Mouse (Mus musculus) embryo, embryonic 10 days (tissue): ENCODE measurements around the gene Enpp5.

Experiments
- DNase-seq: peaks from one replicate; pipeline ENCODE4 v3.0.0-alpha.2; 2015; ENCODE audit warnings: low spot score

The Enpp5 gene

DNA sequence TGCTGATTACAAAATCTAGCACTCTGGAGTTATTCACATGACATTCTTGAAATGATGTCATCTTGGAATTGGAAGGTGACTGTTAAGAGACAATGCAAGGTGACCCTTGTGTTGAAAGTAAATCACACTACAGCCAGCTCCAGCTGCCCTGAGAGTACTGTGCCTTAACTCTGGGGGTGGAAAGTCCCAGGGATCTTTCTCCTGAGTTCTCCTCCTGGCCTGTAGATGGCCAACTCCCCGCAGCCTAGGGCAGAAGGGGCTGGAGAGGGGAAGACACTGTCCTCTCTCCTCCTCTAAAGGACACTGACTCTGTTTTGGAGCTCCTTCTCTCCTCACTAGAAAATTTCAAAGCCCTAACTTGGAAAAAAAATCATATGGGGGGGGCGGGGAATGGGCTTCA, 12.9 kb downstream of the Enpp5 start:
- no peak for DNase-seq

DNA sequence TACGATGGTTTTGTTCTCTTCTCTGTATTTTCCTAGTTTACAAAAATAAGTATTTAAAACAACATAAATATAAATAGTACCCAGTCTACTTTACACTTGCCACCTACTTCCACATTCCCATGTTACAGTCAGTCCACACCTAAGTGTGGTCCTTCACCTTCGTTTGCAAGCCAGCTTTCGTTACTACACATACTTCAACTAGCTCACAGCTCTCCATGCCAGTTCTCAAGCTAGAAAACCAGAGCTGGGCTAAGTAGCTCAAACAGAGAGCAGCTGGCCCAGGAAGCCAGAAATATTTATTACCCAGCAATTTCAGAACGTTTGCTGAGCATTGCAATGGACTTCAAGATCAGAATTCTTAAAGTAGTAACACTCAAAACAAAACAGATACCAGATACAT, 21.9 kb downstream of the Enpp5 start:
- no peak for DNase-seq

DNA sequence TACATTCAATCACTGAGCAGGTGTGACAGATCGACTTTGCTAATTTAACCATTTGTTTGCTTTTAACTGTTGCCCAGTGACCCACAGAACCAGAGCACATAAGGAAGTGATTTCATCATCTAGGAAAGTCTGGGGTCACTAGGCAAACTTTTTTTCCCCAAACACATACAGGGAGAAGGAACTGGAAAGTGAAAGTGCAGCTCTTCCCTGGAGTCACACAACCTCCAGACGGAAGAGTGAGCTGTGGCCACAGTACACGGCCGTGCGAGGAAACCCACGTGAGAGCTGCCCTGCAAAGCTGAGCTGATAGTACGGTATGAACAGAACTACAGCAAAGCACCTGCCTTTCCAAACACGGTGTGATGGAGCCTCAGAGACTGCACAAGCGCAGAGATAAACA, 22.3 kb downstream of the Enpp5 start:
- DNase-seq: no peak

DNA sequence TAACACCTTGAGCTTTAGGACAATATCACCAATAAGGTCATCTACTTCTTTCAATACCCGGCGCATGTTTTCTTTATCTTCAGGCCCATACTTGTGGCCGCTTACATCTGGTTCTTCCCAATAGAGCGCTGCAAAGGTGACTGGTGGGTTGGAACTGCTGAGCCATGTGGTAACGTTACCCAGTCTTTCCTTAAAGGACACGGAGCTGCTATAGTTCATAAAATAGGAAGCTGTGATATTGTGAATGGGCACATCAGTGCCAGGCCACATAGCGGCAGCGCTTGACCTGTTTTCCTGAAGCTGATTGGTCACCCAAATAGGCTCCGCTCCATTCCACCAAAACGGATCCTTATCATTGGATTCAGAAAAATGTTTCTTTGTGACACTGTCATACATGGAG, 23.3 kb downstream of the Enpp5 start:
- DNase-seq: no peak

DNA sequence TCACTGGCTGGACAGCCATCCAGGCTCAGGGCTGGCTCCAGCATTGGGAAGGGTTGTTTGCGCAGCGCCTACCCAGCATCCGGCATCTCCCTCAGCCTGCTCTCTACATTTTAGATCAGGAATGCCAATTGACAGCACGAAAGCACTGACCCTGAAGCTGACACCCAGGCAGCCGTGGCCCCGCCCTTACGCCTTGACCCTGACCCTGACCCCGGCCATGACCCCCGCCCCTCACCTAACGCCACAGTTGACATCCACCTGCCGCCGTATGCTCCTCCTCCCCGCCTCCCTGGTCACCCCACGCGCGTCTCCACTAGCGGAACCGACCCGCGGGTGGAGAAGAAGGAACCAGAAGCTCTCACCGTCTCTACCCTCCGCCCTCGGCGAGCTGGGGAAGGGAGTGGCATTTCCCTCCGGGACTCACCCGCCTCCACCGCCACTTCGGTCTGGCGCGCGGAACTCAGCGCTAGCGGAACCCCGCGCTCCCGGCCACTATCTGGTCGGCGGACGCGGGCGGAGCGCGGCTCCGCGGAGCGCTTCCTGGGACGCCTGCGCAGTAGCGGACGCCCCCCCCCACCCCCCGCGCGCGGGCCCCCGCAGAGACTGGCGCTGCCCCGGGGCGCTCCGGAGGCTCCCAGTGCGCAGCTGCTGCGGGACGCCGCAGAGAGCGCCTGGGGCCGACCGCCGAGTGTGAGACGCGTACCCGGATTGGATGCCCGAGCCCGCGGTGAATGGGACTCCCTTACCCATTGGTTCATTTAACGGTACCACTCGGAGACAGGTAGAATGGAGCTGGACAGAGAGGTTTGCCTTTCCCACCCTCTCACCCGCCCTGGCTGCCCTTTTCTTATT, 26.9 kb downstream of the Enpp5 start, which contains the start of gene Enpp4:
TSS of gene Enpp4 (minus strand) at position 523 of the 852 bp plus-strand sequence.
- peak; percentile 83 for DNase-seq

DNA sequence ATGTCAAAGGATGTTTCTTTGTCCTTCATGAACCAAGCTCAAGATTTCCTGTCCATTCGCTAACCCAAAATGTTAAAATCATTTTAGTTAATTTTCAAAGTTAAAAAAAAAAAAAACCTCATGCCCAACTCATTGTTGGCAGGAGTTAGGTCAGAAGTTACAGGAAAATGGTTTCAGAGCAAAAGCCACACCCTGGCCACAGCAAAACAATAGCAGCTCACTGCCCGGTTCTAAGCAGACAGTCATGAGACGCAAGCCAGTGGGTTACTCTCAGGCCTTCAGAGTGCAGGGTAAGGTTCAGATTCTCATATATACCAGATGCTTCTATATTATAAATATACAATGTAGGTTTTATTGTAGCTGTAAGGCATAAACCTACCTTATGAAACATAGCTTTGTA, 29.7 kb downstream of the Enpp5 start:
- no peak for DNase-seq

DNA sequence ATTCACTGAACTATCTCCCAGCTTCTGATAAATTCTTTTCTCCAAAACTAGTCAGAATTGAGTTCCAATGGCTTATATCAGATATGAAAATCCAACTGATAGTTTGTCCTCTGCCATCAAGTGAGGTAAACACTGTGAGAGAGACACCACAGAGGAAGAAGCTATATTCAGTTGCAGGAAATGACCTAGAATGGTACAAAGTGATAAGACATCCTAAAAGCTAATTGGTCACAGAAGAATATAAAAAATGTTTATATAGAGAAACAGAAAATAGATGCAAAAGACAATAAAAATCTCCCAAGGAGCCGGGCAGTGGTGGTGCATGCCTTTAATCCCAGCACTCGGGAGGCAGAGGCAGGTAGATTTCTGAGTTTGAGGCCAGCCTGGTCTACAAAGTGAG, 38.0 kb downstream of the Enpp5 start:
- DNase-seq: no peak

DNA sequence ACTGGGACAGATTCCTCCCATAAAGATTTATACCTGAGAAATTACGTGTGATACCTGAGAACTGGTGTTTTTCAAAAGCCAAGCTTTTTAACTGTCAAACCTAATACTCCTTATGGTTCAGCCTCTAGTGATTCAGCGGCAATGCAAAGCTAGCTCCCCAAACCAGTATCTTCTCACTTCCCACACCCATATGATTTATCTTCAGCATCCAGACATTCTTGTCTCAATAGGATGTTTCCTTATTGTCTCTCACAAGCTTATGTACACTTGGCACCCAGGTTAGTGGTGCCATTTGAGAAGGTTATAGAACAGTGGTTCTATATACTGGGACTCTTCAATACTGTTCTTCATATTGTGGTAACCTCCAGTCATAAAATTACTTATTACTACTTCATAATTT, 39.1 kb downstream of the Enpp5 start:
- DNase-seq: no peak

DNA sequence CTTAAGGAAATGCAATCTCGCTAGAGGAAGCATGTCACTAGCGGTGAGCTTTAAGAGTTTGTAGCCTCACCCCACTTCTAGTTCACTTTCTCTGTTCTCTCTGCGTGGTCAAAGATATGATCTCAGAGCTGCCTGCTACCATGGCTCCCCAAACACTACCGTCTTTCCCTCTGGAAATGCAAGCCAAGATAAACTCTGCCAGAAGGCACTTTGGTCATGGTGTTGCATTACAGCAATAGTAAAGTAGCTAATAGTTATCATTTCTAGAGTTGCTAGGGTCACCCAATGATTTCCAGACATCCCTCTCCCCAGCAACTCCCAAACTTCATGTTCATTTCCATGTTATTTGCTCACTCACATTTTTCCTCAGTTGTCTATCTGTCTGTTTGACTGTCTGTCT, 39.6 kb downstream of the Enpp5 start:
- DNase-seq: no peak

DNA sequence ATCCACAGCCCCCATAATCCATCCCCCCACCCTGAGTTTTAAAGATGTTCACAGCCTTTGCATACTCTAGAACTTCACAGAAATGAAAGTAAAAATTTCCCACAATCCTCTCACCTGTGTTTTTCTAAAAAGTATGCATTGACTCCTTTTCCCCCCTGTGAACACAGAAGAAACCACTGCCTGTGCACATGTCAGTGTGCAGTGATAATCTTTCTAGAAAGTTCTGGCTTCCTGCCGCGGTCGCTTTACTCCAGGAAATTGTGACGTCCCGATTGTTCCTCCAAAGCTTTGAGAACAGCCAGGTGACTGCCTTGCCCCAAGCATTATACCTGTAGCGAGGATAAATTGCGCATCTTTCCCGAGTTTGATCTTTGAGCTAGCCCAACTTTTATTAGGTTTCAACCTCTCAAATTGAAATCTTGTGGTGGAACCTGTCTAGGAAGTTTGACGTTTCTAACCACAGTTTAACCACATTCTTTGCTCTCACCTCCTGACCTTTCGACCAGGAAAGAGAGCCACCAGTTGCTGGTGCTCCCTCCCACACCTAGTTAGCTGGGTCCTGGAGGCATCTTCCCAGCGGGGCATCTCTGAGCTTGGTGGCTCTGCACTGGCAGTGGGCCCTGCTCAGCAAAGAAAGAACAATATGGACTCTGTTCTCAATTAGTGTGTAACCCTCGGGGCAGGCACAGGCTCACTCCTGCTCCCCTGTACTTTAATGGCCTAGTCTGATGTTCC, 42.9 kb downstream of the Enpp5 start:
- peak; percentile 14 for DNase-seq

DNA sequence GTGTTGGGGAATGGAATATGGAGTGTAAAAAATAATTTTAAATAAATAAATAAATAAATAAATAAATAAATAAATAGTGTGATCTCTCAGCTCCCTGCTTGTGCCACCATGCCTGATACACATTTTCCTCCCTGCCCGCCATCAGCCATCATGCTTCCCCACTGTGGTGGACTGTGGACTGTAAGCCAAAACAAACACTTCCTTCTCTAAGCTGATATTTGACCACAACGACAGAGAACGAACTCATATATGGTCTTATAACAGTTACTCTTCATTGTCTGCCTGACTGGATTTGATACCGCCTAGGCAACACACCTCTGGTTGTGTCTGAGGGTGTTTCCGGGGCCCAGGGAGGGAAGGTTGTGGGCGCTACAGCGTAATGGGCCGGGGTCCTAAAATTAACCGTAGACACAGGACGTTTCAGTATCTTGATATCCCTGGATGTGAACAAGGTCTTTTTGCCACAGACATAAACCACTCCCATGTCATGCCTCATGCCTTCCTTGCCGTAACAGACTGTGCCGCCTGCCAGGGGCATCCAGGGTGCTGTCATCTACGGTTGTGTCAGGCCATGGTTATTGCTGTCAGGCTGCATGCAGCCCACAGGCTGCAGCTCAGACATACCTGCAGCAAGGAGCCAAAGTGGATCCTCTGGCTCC, 50.6 kb downstream of the Enpp5 start:
- DNase-seq: no peak

DNA sequence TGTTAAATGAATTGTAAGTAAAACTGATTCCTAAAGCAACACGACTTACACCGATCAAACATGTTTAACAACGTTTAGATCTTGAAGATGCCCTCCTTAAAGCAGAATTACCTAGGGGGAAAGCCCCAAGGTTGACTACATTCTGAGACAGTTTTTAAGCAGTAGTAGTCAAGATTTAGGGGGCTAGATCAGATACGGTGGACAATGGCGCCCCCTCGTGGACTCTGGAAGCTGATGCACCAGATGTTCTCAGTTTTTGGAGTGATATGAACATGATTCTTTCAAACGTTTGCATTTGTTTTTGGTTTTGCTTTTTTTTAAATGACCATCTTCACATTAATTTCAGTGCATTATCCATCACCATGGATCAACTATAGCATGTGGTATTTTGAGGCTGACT, 51.8 kb downstream of the Enpp5 start:
- DNase-seq: peak; percentile 77

DNA sequence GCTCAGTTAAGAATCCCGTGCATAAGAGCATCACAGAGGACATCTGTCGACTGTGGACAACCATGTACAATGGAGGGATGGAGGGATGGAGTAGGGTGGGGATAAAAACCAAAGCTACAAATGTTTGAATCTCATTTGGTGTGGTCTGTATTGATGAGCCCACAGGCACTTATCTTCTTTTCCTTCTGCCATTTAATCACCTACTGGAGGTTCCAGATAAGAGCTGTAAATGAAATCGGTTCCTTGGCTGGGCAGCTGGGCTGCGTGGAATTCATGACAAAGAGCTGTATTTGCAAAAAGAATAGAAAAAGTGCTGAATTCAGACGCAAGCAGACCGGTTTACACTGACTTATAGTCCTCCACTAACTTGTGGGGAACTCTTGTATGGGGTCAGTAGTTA, 55.5 kb downstream of the Enpp5 start:
- no peak for DNase-seq

DNA sequence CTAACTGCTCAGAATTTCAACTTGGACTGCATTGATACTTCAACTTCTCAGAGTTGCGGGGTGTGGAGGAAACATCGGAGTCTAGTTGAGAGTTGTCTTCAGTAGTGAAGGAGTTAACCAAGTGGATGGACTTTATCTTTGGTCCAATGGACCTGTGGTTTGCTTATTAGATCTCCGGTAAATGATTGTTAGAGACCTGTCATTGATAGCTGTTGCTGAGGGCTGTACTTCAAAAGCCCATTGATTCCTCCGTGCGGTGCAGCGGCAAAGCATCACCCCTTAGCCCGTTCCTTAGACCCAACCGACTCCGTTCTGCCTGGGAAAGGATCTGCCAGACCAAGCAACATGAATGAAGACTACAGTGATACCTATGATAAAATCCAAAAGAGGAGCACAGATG, 55.9 kb downstream of the Enpp5 start:
- DNase-seq: no peak

DNA sequence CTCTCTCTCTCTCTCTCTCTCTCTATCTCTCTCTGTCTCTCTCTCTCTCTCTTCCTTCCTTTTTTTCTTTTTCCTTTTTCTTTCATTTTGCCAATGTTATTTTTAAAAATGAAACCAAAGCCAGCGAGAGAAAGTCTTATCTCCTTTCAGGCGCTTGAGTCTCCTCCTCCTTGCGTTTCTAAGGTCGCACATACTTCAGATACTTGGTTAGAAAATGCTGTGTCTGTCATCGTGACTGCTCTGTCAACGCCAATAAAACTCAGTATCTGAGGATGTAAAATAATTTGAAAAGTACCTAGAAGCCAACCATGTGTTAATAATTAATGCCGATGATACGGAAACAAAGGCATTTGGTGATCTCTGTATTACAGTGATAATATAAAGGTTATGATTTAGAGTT, 57.4 kb downstream of the Enpp5 start:
- no peak for DNase-seq
